Mouse (Mus musculus) forebrain, embryonic 13.5 days (tissue): ENCODE measurements around the gene Nfatc3. TPM values are rescaled to one million over a fixed set of nuclear protein-coding genes. Genes with fewer than 3 reads are reported as not detected.
"Not testable (repeated sequence)": the region's sequence is repeated elsewhere in the genome, so short reads cannot be mapped to it uniquely, and the experiment has no call there.

Experiments used
- ATAC-seq: fragments of 200-750 bp; cut with Nextera tagmentation; 2 replicates; pipeline ENCODE4 v1.8.0; 2017
- H3K27ac ChIP-seq: fragments of 300-500 bp; sonication (generic); 2 replicates; pipeline ENCODE4 v1.5.1; 2015; ENCODE audit warnings: inconsistent platforms, mild to moderate bottlenecking, moderate library complexity
- H3K27me3 ChIP-seq: fragments of 300-500 bp; sonication (generic); 2 replicates; pipeline ENCODE4 v1.6.1; 2015; ENCODE audit warnings: mild to moderate bottlenecking, inconsistent platforms
- H3K36me3 ChIP-seq: fragments of 300-500 bp; sonication (generic); 2 replicates; pipeline ENCODE4 v1.6.1; 2015; ENCODE audit warnings: mild to moderate bottlenecking, inconsistent platforms; ENCODE audit not compliant: poor library complexity, severe bottlenecking
- H3K4me1 ChIP-seq: fragments of 300-500 bp; sonication (generic); 2 replicates; pipeline ENCODE4 v1.6.1; 2015; ENCODE audit warnings: inconsistent platforms
- H3K4me2 ChIP-seq: fragments of 300-500 bp; sonication (generic); 2 replicates; pipeline ENCODE4 v1.6.1; 2015; ENCODE audit warnings: inconsistent platforms, mild to moderate bottlenecking, moderate library complexity
- H3K4me3 ChIP-seq: fragments of 300-500 bp; sonication (generic); 2 replicates; pipeline ENCODE4 v1.5.1; 2015; ENCODE audit warnings: mild to moderate bottlenecking, inconsistent platforms
- H3K9ac ChIP-seq: fragments of 300-500 bp; sonication (generic); 2 replicates; pipeline ENCODE4 v1.6.1; 2015; ENCODE audit warnings: mild to moderate bottlenecking, inconsistent platforms
- H3K9me3 ChIP-seq: fragments of 300-500 bp; sonication (generic); replicated peaks from 2 replicates; pipeline ENCODE4 v1.6.1; 2016; ENCODE audit warnings: inconsistent platforms
- WGBS: fragments of 180-500 bp; shearing (Covaris S2); methylation state at CpG from one replicate; pipeline ENCODE4 v1.1.7; 2015; 5-methylcytosine and 5-hydroxymethylcytosine counted together
- polyA plus RNA-seq: library from polyadenylated mRNA; unstranded; fragments of >200 nt; fragmentation: Nextera tagmentation; extraction: Ambion mirVana; gene quantifications from 2 replicates; pipeline ENCODE4 v1.2.1, GENCODE M21; 2015

The Nfatc3 gene
- polyA plus RNA-seq: 5.2 TPM in 2 replicates

DNA sequence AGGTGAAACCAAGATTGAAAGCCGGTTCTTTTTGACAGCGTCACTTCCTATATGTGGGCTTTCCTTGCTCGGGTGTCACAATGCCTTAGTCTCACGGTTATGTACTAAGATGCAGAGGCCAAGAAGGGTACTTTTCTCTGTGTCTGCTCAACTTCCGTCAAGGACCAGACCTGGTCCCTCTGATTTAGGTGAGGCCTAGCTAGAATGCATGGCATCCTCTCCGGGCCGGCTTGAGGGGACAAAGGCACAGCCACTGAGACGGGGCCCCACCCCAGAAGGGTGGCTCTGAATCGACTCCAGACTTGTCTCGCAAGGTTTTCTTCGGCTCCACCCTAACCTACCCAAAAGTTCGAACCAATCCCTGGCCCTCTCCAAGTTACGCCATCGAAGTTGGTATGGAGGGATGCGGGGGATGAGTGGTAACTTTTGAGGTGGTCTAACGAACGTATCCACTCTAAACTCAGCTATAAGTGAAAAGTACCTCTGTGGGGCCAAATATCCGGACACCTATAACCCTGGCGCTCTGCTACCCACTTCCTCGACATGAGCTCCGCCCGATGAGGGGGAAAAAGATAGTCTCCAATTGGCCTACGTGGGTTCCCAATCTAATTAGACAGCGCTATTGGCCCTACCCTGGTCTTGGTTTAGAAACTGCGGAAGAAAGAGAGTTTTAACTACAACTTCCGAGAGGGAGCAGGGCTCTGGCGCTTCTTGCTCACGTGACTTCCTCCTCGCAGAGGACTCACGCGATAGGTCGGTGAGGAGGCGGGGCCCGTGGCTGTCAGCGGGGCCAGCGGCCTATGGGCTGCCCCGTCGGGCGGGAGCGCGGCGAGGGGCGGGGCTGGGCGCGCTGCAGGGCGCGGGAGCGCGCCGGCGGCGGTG lies at the start of gene Nfatc3:
Gene Nfatc3 (plus strand): TSS at position 110 of the 882 bp plus-strand sequence.
- H3K4me1 ChIP-seq: peaks cover 32% of the 10 kb centered on the region
- peak within 1 kb of the TSS; percentile 89 for H3K9ac ChIP-seq
- peaks cover 6% of the 10 kb centered on the region; the same call in 1 of the 2 replicates for H3K36me3 ChIP-seq
- under 1% methylated on average over 42 of the region's 52 CpGs for WGBS
- no peaks in the 10 kb centered on the region for H3K27me3 ChIP-seq
- peak within 1 kb of the TSS; percentile 90 for H3K27ac ChIP-seq
- no peaks in the 10 kb centered on the region for H3K9me3 ChIP-seq
- H3K4me2 ChIP-seq: peak within 1 kb of the TSS; percentile 72
- H3K4me3 ChIP-seq: peak within 1 kb of the TSS; percentile 89
- peak; percentile 99 for ATAC-seq

- Histone ChIP-seq H3K9ac (peak overlapping the region; percentile 91), H3K27me3 (no peaks in the 10 kb centered on the region), H3K27ac (peak overlapping the region; percentile 57; the same call in 1 of the 2 replicates), H3K36me3 (peaks cover 15% of the 10 kb centered on the region), H3K4me3 (peak overlapping the region; percentile 97), H3K9me3 (no peaks in the 10 kb centered on the region), H3K4me1 (peaks cover 20% of the 10 kb centered on the region), H3K4me2 (peak overlapping the region; percentile 100)
- WGBS: 1% methylated on average over 74 of the region's 74 CpGs
- peak; percentile 97 for ATAC-seq
These were observed 47.6 kb upstream of the Nfatc3 start for GRCm38 (mm10) chr8:106010748-106011642.

GRCm38 (mm10) chr8:106011643-106011986 lies 47.0 kb upstream of the Nfatc3 start, which contains the start of gene Ddx28:
Ddx28 (minus strand) TSS chr8:106011882.
- Histone ChIP-seq H3K27ac (peak within 1 kb of the TSS; percentile 57; the same call in 1 of the 2 replicates), H3K9me3 (no peaks in the 10 kb centered on the region), H3K4me2 (peak within 1 kb of the TSS; percentile 100), H3K4me1 (peaks cover 20% of the 10 kb centered on the region), H3K36me3 (peaks cover 20% of the 10 kb centered on the region), H3K27me3 (no peaks in the 10 kb centered on the region), H3K4me3 (peak within 1 kb of the TSS; percentile 97), H3K9ac (peak within 1 kb of the TSS; percentile 91)
- ATAC-seq: peak; percentile 17; the same call in 1 of the 2 replicates
- WGBS: 2% methylated on average over 6 of the region's 6 CpGs

- Histone ChIP-seq H3K36me3 (peaks cover 20% of the 10 kb centered on the region), H3K4me3 (peak overlapping the region; percentile 97), H3K4me2 (peak overlapping the region; percentile 100), H3K4me1 (peaks cover 20% of the 10 kb centered on the region)
- H3K27ac ChIP-seq, H3K9ac ChIP-seq, ATAC-seq, H3K9me3 ChIP-seq, H3K27me3 ChIP-seq: not testable (repeated sequence)
- 85% methylated on average over 8 of the region's 8 CpGs for WGBS
These were observed 46.4 kb upstream of the Nfatc3 start for GRCm38 (mm10) chr8:106012203-106012602.

GRCm38 (mm10) chr8:106016284-106016683 lies 42.4 kb upstream of the Nfatc3 start:
- peaks cover 5% of the 10 kb centered on the region; the same call in 1 of the 2 replicates for H3K4me1 ChIP-seq
- H3K9me3 ChIP-seq: no peaks in the 10 kb centered on the region
- no peak overlapping the region for H3K27ac ChIP-seq
- no peak overlapping the region for H3K9ac ChIP-seq
- no peak overlapping the region for H3K4me2 ChIP-seq
- no peak for ATAC-seq
- peaks cover 27% of the 10 kb centered on the region for H3K36me3 ChIP-seq
- H3K27me3 ChIP-seq: no peaks in the 10 kb centered on the region
- 92% methylated on average over 6 of the region's 6 CpGs for WGBS
- no peak overlapping the region for H3K4me3 ChIP-seq

DNA sequence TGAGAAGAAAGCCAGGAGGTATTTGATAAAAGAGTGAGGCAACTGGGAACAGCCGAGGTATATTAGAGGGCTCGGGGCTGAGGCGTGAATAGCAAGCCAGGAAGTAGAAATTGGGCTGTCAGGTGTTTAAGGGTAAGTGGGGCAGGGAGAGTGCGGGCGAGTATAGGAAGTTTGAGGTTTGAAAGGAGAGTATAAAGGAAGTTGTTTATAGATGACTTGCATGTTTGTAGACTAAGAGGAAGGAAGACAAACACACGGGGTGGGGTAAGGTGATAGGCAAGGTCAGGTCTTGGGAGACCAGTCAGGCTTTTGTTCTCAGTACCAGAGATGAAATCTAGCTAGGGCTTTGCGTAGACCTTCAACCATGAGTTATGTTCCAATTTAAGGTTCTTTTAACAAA lies 41.5 kb upstream of the Nfatc3 start:
- no peak overlapping the region for H3K4me2 ChIP-seq
- no peak overlapping the region for H3K27ac ChIP-seq
- H3K4me1 ChIP-seq: no peaks in the 10 kb centered on the region
- no peak overlapping the region for H3K9ac ChIP-seq
- no peak for ATAC-seq
- WGBS: 89% methylated on average over 7 of the region's 7 CpGs
- H3K27me3 ChIP-seq: no peaks in the 10 kb centered on the region
- H3K9me3 ChIP-seq: no peaks in the 10 kb centered on the region
- H3K36me3 ChIP-seq: peaks cover 29% of the 10 kb centered on the region
- H3K4me3 ChIP-seq: no peak overlapping the region

DNA sequence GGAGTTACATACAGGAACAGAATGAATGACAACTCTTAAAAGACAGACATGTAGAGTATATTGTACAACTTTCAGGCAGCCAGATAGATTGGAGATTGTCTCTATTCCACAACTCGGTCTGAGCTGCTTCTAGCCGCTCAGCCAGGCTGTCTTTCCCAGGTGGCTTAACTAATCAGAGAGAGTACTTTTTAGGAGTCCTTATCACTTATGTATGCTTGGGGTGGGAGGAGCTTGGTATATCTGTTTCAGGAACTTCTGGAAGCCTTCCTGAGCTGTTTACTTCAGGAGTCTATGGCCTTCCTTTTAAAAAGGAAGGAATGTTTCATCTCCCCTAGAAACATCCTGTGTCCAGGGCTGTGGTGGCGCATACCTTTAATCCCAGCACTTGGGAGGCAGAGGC lies 40.6 kb upstream of the Nfatc3 start:
- 96% methylated on average over 3 of the region's 3 CpGs for WGBS
- H3K27me3 ChIP-seq: no peaks in the 10 kb centered on the region
- H3K4me1 ChIP-seq: no peaks in the 10 kb centered on the region

DNA sequence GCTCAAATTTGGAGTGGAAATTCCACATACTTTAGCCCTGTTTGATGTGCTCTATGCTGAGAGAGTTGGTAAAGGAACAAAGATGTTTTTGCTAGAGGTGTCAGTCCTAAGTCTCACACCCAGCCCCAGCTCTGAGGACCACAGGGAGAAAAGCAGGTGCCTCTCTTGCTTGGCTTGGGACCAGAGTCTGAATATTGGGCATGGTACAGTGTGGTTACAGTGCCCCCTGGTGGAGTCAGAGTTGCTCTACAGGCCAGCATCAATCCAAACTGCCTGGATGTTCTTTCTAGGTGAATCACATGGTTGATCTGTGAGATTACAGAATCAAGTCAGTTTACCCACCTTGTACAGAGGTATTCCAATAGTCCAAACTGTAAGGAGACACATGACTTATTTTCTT lies 36.2 kb upstream of the Nfatc3 start:
- H3K4me1 ChIP-seq: no peaks in the 10 kb centered on the region
- no peaks in the 10 kb centered on the region for H3K27me3 ChIP-seq
- peak; percentile 59; the same call in 1 of the 2 replicates for ATAC-seq
- no peak overlapping the region for H3K4me2 ChIP-seq
- H3K9me3 ChIP-seq: no peaks in the 10 kb centered on the region
- no peak overlapping the region for H3K9ac ChIP-seq
- peaks cover 39% of the 10 kb centered on the region for H3K36me3 ChIP-seq
- H3K27ac ChIP-seq: no peak overlapping the region
- no peak overlapping the region for H3K4me3 ChIP-seq

More for the DNA sequence above, 40.6 kb upstream of the Nfatc3 start:
- H3K9me3 ChIP-seq: no peaks in the 10 kb centered on the region
- no peak for ATAC-seq
- no peak overlapping the region for H3K27ac ChIP-seq
- no peak overlapping the region for H3K4me3 ChIP-seq
- peaks cover 29% of the 10 kb centered on the region for H3K36me3 ChIP-seq
- H3K9ac ChIP-seq: no peak overlapping the region
- H3K4me2 ChIP-seq: no peak overlapping the region

GRCm38 (mm10) chr8:106038721-106039120 lies 19.9 kb upstream of the Nfatc3 start:
- no peaks in the 10 kb centered on the region for H3K4me1 ChIP-seq
- 91% methylated on average over 10 of the region's 10 CpGs for WGBS
- no peak overlapping the region for H3K4me3 ChIP-seq
- no peak overlapping the region for H3K4me2 ChIP-seq
- H3K27ac ChIP-seq: no peak overlapping the region
- ATAC-seq: no peak
- peaks cover 16% of the 10 kb centered on the region for H3K36me3 ChIP-seq
- H3K27me3 ChIP-seq: no peaks in the 10 kb centered on the region
- H3K9me3 ChIP-seq: no peaks in the 10 kb centered on the region
- no peak overlapping the region for H3K9ac ChIP-seq

- Histone ChIP-seq H3K9ac (no peak overlapping the region), H3K4me3 (no peak overlapping the region), H3K27ac (no peak overlapping the region), H3K9me3 (no peaks in the 10 kb centered on the region), H3K4me1 (no peaks in the 10 kb centered on the region), H3K36me3 (peaks cover 16% of the 10 kb centered on the region), H3K27me3 (no peaks in the 10 kb centered on the region), H3K4me2 (no peak overlapping the region)
- 86% methylated on average over 4 of the region's 4 CpGs for WGBS
- no peak for ATAC-seq
These were observed 19.0 kb upstream of the Nfatc3 start for GRCm38 (mm10) chr8:106039605-106040004.

DNA sequence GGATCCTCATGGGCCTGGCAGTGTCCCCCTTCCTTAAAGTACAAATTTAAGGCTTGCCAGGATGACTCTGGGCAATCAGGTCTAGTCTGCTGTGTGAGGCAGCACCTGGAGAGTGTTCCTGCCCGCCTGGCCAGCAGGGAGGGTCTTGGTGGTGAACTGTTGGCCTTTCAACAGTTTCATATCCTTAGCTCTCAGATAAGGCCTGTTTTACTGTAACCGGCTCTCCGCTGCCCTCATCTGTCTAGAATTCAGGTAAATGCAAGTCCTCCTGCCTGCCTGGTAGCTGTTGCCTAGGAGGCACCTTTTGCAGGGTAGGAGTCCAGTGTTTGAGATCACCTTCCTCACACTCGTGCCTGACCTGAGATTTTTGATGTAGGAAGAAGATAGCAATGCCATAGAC lies 18.4 kb upstream of the Nfatc3 start:
- no peak for ATAC-seq
- Histone ChIP-seq H3K9ac (no peak overlapping the region), H3K27me3 (no peaks in the 10 kb centered on the region), H3K4me2 (no peak overlapping the region), H3K9me3 (no peaks in the 10 kb centered on the region), H3K27ac (no peak overlapping the region), H3K4me1 (no peaks in the 10 kb centered on the region), H3K36me3 (peaks cover 22% of the 10 kb centered on the region), H3K4me3 (no peak overlapping the region)
- WGBS: 79% methylated on average over 4 of the region's 4 CpGs

GRCm38 (mm10) chr8:106043055-106043454 lies 15.6 kb upstream of the Nfatc3 start:
- Histone ChIP-seq H3K4me3 (no peak overlapping the region), H3K9ac (no peak overlapping the region), H3K9me3 (no peaks in the 10 kb centered on the region), H3K4me1 (no peaks in the 10 kb centered on the region), H3K36me3 (peaks cover 11% of the 10 kb centered on the region; the same call in 1 of the 2 replicates), H3K4me2 (no peak overlapping the region), H3K27me3 (no peaks in the 10 kb centered on the region), H3K27ac (no peak overlapping the region)
- 84% methylated on average over 2 of the region's 2 CpGs for WGBS
- no peak for ATAC-seq
